Mouse (Mus musculus): Measurements from ENCODE around the gene Auts2. TPM values are rescaled to one million over a fixed set of nuclear protein-coding genes. Genes with fewer than 3 reads are reported as not detected.

Gene Auts2
- polyA plus RNA-seq, 1 experiment from 2014 or later = 7.5 TPM

- H3K9me3 ChIP-seq (replicated peaks; ENCODE audit: low read length) = no peaks in the 10 kb centered on the region
- H3K4me2 ChIP-seq (ENCODE audit: low read length) = no peak overlapping the region
- H3K36me3 ChIP-seq (ENCODE audit: insufficient read depth, low read length) = no peaks in the 10 kb centered on the region
- no peaks in the 10 kb centered on the region for H3K4me1 ChIP-seq (replicated peaks; ENCODE audit: insufficient read depth, low read length)
- H3K9ac ChIP-seq (ENCODE audit: low read depth, low read length) = no peak overlapping the region
- no peak for TF ChIP-seq CTCF (IDR thresholded peaks at IDR 0.05; ENCODE audit: low read depth)
- WGBS = 77% methylated on average over 4 of the region's 4 CpGs
- DNase-seq (ENCODE audit: low spot score) (no peak), ATAC-seq (replicated peaks; ENCODE audit: low FRiP score, low read depth) (no peak)
- no peak overlapping the region for H3K4me3 ChIP-seq (replicated peaks; ENCODE audit: low read depth, low read length)
- no peaks in the 10 kb centered on the region for H3K27me3 ChIP-seq (ENCODE audit: insufficient read depth, low read length)
- no peak overlapping the region for H3K27ac ChIP-seq
Observed at GRCm38 (mm10) chr5:131873116-131873515, 670.0 kb downstream of the Auts2 start.

- DNase-seq (ENCODE audit: low spot score) (no peak), ATAC-seq (replicated peaks; ENCODE audit: low FRiP score, low read depth) (no peak)
- WGBS = 95% methylated on average over 11 of the region's 11 CpGs
- no peaks in the 10 kb centered on the region for H3K36me3 ChIP-seq (ENCODE audit: insufficient read depth, low read length)
- no peak overlapping the region for H3K4me3 ChIP-seq (replicated peaks; ENCODE audit: low read depth, low read length)
- no peak overlapping the region for H3K4me2 ChIP-seq (ENCODE audit: low read length)
- no peak overlapping the region for H3K9ac ChIP-seq (ENCODE audit: low read depth, low read length)
- no peak for TF ChIP-seq CTCF (IDR thresholded peaks at IDR 0.05; ENCODE audit: low read depth)
- H3K9me3 ChIP-seq (replicated peaks; ENCODE audit: low read length) = no peaks in the 10 kb centered on the region
- no peaks in the 10 kb centered on the region for H3K4me1 ChIP-seq (replicated peaks; ENCODE audit: insufficient read depth, low read length)
- H3K27me3 ChIP-seq (ENCODE audit: insufficient read depth, low read length) = no peaks in the 10 kb centered on the region
- no peak overlapping the region for H3K27ac ChIP-seq
Observed at GRCm38 (mm10) chr5:131869711-131870499, 673.2 kb downstream of the Auts2 start.

- H3K4me1 ChIP-seq (replicated peaks; ENCODE audit: insufficient read depth, low read length) = no peaks in the 10 kb centered on the region
- H3K27ac ChIP-seq = no peak overlapping the region
- no peaks in the 10 kb centered on the region for H3K9me3 ChIP-seq (replicated peaks; ENCODE audit: low read length)
- no peak overlapping the region for H3K4me2 ChIP-seq (ENCODE audit: low read length)
- H3K9ac ChIP-seq (ENCODE audit: low read depth, low read length) = no peak overlapping the region
- 50% methylated on average over 5 of the region's 5 CpGs for WGBS
- no peaks in the 10 kb centered on the region for H3K27me3 ChIP-seq (ENCODE audit: insufficient read depth, low read length)
- DNase-seq (ENCODE audit: low spot score) = no peak
- TF ChIP-seq CTCF (IDR thresholded peaks at IDR 0.05; ENCODE audit: low read depth) = no peak
- no peaks in the 10 kb centered on the region for H3K36me3 ChIP-seq (ENCODE audit: insufficient read depth, low read length)
- H3K4me3 ChIP-seq (replicated peaks; ENCODE audit: low read depth, low read length) = no peak overlapping the region
- no peak for ATAC-seq (replicated peaks; ENCODE audit: low FRiP score, low read depth)
Observed at GRCm38 (mm10) chr5:131865200-131865599, 677.9 kb downstream of the Auts2 start.

GRCm38 (mm10) chr5:131857976-131858375 is 685.2 kb downstream of the Auts2 start:
- ATAC-seq (replicated peaks; ENCODE audit: low FRiP score, low read depth) (no peak), DNase-seq (ENCODE audit: low spot score) (no peak)
- Histone ChIP-seq H3K4me2 (ENCODE audit: low read length) (no peak overlapping the region), H3K4me1 (replicated peaks; ENCODE audit: insufficient read depth, low read length) (peaks cover 4% of the 10 kb centered on the region), H3K27ac (no peak overlapping the region), H3K36me3 (ENCODE audit: insufficient read depth, low read length) (no peaks in the 10 kb centered on the region), H3K27me3 (ENCODE audit: insufficient read depth, low read length) (no peaks in the 10 kb centered on the region), H3K4me3 (replicated peaks; ENCODE audit: low read depth, low read length) (no peak overlapping the region), H3K9ac (ENCODE audit: low read depth, low read length) (no peak overlapping the region), H3K9me3 (replicated peaks; ENCODE audit: low read length) (no peaks in the 10 kb centered on the region)
- WGBS = 91% methylated on average over 5 of the region's 5 CpGs
- TF ChIP-seq CTCF (IDR thresholded peaks at IDR 0.05; ENCODE audit: low read depth) = no peak

GRCm38 (mm10) chr5:131855358-131855757 is 687.8 kb downstream of the Auts2 start:
- peak; percentile 90 for DNase-seq (ENCODE audit: low spot score)
- TF ChIP-seq CTCF (IDR thresholded peaks at IDR 0.05; ENCODE audit: low read depth) = no peak
- Histone ChIP-seq H3K4me1 (replicated peaks; ENCODE audit: insufficient read depth, low read length) (peaks cover 12% of the 10 kb centered on the region), H3K9me3 (replicated peaks; ENCODE audit: low read length) (no peaks in the 10 kb centered on the region), H3K4me3 (replicated peaks; ENCODE audit: low read depth, low read length) (no peak overlapping the region), H3K4me2 (ENCODE audit: low read length) (peak overlapping the region; percentile 37), H3K9ac (ENCODE audit: low read depth, low read length) (no peak overlapping the region), H3K27me3 (ENCODE audit: insufficient read depth, low read length) (no peaks in the 10 kb centered on the region), H3K27ac (no peak overlapping the region; the same call in 1 of the 2 replicates), H3K36me3 (ENCODE audit: insufficient read depth, low read length) (no peaks in the 10 kb centered on the region)
- 6% methylated on average over 8 of the region's 8 CpGs for WGBS
- ATAC-seq (replicated peaks; ENCODE audit: low FRiP score, low read depth) = no peak

- Histone ChIP-seq H3K4me3 (replicated peaks; ENCODE audit: low read depth, low read length) (no peak overlapping the region), H3K4me2 (ENCODE audit: low read length) (peak overlapping the region; percentile 39), H3K9ac (ENCODE audit: low read depth, low read length) (no peak overlapping the region), H3K36me3 (ENCODE audit: insufficient read depth, low read length) (no peaks in the 10 kb centered on the region), H3K27ac (no peak overlapping the region), H3K9me3 (replicated peaks; ENCODE audit: low read length) (no peaks in the 10 kb centered on the region), H3K4me1 (replicated peaks; ENCODE audit: insufficient read depth, low read length) (peaks cover 12% of the 10 kb centered on the region), H3K27me3 (ENCODE audit: insufficient read depth, low read length) (no peaks in the 10 kb centered on the region)
- 17% methylated on average over 20 of the region's 20 CpGs for WGBS
- TF ChIP-seq CTCF (IDR thresholded peaks at IDR 0.05; ENCODE audit: low read depth) = no peak
- ATAC-seq (replicated peaks; ENCODE audit: low FRiP score, low read depth) (no peak), DNase-seq (ENCODE audit: low spot score) (peak; percentile 47)
Observed at GRCm38 (mm10) chr5:131851597-131852453, 691.3 kb downstream of the Auts2 start.

Measured in kidney, postnatal 0 days (tissue).